Mouse (Mus musculus) frontal cortex, adult (tissue): ENCODE data around the gene Rhox8.
"Not testable (repeated sequence)": the region's sequence is repeated elsewhere in the genome, so short reads cannot be mapped to it uniquely, and the experiment has no call there.

Experiments used
- ATAC-seq: cut with Nextera tagmentation; 2 replicates; pipeline ENCODE4 v1.9.2; 2017; ENCODE audit warnings: mild to moderate bottlenecking, moderate library complexity, mixed read lengths; ENCODE audit not compliant: low TSS enrichment

The Rhox8 gene

DNA sequence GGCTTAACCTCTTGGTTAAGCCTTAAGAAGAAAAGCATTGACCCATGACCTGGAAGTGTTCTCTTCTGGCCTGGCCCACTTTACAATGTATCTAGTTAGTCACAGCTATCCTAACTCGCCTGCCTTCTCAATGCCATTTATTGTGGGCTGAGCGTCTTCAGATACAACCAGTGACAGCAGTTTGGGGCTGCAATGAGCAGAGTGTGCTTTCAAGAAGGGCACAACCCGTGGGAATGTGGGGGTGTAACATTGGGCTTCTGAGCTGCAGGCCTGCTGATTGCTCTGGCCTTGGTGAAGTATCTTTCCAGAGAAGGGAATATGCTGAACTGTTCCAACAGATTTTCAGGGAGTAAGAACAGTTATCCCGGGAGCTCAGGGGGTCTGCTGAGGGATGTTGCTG, at the start of gene Rhox8:
Rhox8 (minus strand) TSS at position 101 of the 400 bp plus-strand sequence.
- no peak for ATAC-seq

DNA sequence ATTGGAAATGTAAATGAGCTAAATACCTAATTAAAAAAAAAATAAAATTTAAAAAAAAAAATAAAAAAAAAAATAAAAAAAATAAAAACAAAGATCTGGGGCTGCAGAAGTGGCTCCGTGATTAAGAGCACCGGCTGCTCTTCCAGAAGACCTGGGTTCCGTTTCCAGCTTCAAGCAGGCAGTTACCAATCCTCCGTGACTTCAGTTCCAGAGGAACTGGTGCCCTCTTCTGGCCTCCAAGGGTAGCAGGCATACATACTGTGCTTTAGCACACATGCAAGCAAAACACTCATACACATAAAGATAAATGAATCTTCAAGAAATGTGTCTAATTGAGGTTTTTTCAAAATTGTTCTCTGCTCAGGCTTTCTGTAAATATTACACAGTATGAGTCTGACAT, 37.6 kb upstream of the Rhox8 start:
- no peak for ATAC-seq

DNA sequence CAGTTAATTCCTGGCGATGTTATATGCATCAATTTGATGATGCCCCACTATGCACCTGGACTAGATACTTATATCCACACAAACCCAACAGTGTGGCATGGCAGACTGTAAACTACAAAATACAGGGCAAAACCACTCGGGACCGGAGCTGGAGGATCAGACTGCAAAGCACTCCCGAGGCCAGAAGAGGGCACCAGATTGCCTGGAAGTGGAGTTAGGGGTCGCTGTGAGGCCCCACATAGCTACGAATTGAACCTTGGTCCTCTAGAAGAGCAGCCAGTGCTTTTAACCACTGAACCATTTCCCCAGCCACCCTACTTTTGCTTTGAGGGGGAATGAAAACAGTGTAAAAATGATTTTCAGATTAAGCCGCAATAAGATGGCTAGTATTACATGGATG, 29.8 kb upstream of the Rhox8 start:
- no peak for ATAC-seq

DNA sequence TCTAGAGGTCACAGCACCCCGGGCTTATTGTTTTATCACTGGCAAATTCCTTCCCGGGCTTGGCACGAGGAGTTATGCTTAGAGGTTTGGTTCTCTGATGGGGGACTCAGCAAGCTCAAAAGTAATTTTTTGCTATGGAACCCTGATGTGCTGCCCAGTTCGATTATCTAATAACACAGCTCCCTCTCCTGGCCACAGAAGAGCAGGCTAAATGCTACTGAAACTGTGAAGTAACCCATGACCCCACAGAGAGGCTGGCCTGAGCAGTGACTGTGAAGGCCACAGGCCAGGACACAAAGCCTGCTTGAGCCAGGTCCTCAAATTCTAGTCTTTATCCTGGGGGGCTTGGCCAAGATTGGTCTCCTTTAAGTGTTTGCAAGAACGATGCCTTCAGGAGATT, 25.0 kb upstream of the Rhox8 start:
- ATAC-seq = no peak

DNA sequence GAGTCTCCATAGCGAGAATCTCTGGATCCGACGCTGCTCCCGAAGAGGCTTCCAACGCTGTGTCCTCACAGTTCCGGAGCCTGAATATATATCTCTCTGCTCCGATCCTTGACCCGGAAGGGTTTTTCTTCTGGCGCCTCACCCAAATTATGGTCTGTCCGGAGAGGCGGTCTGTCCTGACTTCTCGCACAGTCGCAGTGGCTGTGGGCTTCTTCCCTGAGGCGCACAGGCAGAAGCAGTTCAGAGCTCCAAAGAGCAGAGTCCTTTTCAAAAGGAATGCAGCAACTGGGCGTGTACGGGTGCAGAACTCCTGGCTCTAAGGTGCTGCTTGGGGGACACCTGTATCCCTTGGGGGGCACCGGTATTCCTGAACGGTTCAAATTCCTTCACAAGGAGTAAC, 22.9 kb upstream of the Rhox8 start, which contains the start of gene Rhox9:
Rhox9 (minus strand) TSS at position 101 of the 400 bp plus-strand sequence.
- not testable (repeated sequence) for ATAC-seq

DNA sequence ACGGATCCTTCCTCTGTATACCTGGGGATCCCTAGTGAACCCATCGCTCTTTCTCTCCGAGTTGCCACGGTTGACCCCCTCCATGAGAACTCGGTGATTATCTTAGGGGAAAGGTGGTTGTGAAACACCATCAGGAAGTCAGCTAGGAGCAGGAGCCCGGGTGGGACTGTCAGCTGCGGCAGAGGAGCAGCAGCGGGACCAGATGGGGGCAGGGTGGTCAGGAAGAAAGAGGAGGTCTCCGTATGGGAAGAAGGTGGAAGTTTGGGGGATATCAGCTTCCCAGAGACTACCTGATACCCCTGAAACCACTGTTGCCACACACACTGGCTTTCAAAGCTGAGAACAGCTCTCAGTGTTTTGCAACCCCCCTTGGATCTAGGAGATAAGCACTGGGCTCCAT, 18.4 kb upstream of the Rhox8 start, which contains the start of gene Rhox7b:
Rhox7b (minus strand) TSS at position 101 of the 400 bp plus-strand sequence.
- ATAC-seq = not testable (repeated sequence)

DNA sequence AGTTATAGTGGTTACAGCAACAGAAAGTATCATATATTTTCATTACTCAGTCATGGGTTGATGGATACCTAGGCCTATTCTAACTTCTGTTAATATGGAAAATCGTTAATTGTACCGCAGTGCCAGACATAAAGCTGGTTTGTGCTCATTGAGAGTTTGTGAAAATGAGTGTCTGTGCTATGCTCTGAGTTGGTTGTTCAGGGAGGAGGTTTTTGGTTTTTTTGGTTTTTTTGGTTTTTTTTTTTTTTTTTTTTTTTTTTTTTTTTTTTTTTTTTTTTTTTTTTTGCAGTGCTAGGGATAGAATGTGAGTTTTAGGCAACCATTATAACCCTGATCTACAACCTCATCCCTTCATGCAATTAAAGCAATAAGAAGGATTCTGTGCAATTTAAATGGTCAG, 7.1 kb downstream of the Rhox8 start:
- no peak for ATAC-seq

DNA sequence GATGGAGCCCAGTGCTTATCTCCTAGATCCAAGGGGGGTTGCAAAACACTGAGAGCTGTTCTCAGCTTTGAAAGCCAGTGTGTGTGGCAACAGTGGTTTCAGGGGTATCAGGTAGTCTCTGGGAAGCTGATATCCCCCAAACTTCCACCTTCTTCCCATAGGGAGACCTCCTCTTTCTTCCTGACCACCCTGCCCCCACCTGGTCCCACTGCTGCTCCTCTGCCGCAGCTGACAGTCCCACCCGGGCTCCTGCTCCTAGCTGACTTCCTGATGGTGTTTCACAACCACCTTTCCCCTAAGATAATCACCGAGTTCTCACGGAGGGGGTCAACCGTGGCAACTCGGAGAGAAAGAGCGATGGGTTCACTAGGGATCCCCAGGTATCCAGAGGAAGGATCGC, 47.4 kb downstream of the Rhox8 start, which contains the start of gene Rhox7a:
Rhox7a (plus strand) TSS at position 301 of the 400 bp plus-strand sequence.
- not testable (repeated sequence) for ATAC-seq

DNA sequence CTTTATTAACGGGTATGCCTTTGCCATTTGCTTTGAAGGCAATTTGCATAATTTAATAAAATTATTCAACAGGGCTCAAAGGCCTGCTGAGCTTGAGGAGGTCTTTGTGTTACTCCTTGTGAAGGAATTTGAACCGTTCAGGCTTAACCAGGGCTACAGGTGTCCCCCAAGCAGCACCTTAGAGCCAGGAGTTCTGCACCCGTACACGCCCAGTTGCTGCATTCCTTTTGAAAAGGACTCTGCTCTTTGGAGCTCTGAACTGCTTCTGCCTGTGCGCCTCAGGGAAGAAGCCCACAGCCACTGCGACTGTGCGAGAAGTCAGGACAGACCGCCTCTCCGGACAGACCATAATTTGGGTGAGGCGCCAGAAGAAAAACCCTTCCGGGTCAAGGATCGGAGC, 52.1 kb downstream of the Rhox8 start, which contains the start of gene Rhox6:
Rhox6 (plus strand) TSS at position 301 of the 400 bp plus-strand sequence.
- not testable (repeated sequence) for ATAC-seq
